ENCODE assay signal across 8 mouse cellular contexts in the genomic region with DNA sequence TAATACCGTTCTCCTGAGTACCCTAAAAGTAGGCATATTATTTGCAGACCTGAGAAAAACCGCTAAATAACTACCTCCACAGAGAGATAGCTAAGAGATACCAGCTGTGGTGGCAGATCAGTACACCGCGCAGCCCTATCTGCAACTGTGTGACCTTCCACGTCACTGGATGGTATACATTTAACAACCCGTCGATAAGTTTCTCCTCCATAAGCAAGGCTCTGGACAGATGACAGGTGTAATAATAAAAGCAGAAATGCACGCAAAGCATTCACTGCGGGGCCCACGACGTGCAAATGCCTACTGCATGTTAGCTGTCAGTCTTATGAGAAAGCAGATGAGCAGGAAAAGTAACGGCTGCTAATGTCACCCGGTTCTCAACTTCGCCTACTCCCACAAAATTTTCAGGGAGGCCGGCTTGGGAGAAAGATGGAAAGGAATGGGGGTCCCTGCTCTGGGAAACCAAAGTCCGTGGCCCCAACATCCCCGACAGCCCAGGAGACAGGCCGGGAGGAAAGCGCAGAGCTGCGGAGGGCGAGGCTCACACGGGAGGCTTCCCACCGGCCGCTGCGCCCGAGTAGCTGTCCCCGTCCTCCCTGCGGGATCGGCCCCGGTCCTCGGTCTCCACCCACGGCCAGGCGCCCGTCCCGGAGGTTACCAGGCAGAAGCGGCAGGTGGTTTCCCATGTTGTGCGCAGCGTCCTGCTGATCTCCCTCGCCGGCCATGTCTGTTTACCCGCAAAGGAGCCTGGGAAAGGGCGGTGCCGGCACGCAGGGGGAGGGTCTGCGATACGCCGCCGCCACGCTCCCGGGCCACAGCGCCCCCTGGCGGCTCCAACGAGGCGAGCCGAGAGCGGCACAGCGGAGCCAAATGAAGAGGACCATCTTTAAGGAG. TPM values are rescaled to one million over a fixed set of nuclear protein-coding genes. Genes with fewer than 3 reads are reported as not detected.
DNase-seq lines count a peak whose midpoint lies in the region; ATAC-seq lines count a peak whose summit lies in the region.

A gene (minus strand): TSS at position 745 of the 894 bp plus-strand sequence.

- peaks cover 11% of the 10 kb centered on the region for H3K36me3 ChIP-seq in intestine, embryonic 14.5 days (ENCODE audit: control insufficient read depth, insufficient read depth, low read length)

- no peaks in the 10 kb centered on the region for H3K9me3 ChIP-seq in intestine, embryonic 14.5 days (ENCODE audit: control insufficient read depth, low read length)

- no peaks in the 10 kb centered on the region for H3K27me3 ChIP-seq in intestine, embryonic 14.5 days (replicated peaks; ENCODE audit: control insufficient read depth, insufficient read depth, low read length)

- peak; percentile 92 to 97 for DNase-seq in adrenal gland, adult (ENCODE audit: inconsistent age in 2 of 2, low spot score in 1 of 2)
- peak; percentile 89 for DNase-seq in embryo, embryonic 10.5 days (ENCODE audit: low spot score)
- peak; percentile 87 for DNase-seq in gastrocnemius, postnatal 25 days
- DNase-seq in intestine, embryonic 14.5 days (ENCODE audit: low spot score) = peak; percentile 94
- DNase-seq in left cerebral cortex, postnatal 14 days (ENCODE audit: low spot score in 2 of 2) = peak; percentile 92 to 94
- DNase-seq in mesoderm, embryonic 11.5 days (ENCODE audit: low read depth, low spot score) = peak; percentile 92
- peak; percentile 87 for DNase-seq in right cerebral cortex, postnatal 36 days (ENCODE audit: low spot score in 2 of 2)
- DNase-seq in yolk sac, embryonic 10.5 days (ENCODE audit: low spot score) = peak; percentile 79

- intact Hi-C loops in left cerebral cortex, postnatal 14 days (cut with DNase I) = loop anchor here (5.0 kb wide), 1 partner anchor 1258 kb away; no protein-coding TSS in a partner anchor

- peak within 1 kb of the TSS; percentile 91 for H3K4me3 ChIP-seq in intestine, embryonic 14.5 days (ENCODE audit: low read depth, low read length)

- no peak within 1 kb of the TSS for H3K27ac ChIP-seq in intestine, embryonic 14.5 days (ENCODE audit: low read depth)

- H3K4me1 ChIP-seq in intestine, embryonic 14.5 days (replicated peaks; ENCODE audit: control insufficient read depth, insufficient read depth, low read length) = peaks cover 10% of the 10 kb centered on the region

- H3K4me2 ChIP-seq in intestine, embryonic 14.5 days (ENCODE audit: low read length) = peak within 1 kb of the TSS; percentile 98

- ATAC-seq in intestine, embryonic 14.5 days (replicated peaks; ENCODE audit: low FRiP score, low TSS enrichment, low read depth) = peak; percentile 95

- 1% methylated on average over 57 of the region's 57 CpGs for WGBS in intestine, embryonic 14.5 days

- H3K9ac ChIP-seq in intestine, embryonic 14.5 days (ENCODE audit: low read length) = peak within 1 kb of the TSS; percentile 78

RNA-seq across cellular contexts. Expression of the gene that starts here (rescaled TPM):
- total RNA-seq in gastrocnemius, postnatal 25 days (2021) = 10 to 100 TPM; 33.6 to 36.4 TPM
- 39.6 and 46.0 TPM in 2 replicates for polyA plus RNA-seq in intestine, embryonic 14.5 days (2014; fragmentation: Nextera tagmentation; extraction: Ambion mirVana)
- total RNA-seq in left cerebral cortex, postnatal 14 days (2021) = 10 to 100 TPM; 86.3 to 87.5 TPM
